Mouse (Mus musculus) ES-Bruce4 (cell line): ENCODE measurements around the gene Timm50.

Experiments used
- CTCF ChIP-seq: IDR thresholded peaks from one replicate; pipeline ENCODE4 v1.8.1; 2011; ENCODE audit warnings: low read depth, low read length
- EP300 ChIP-seq: IDR thresholded peaks from 2 replicates; pipeline ENCODE4 v1.6.1; 2011; ENCODE audit warnings: low read depth, low read length; ENCODE audit not compliant: insufficient read depth
- POLR2A ChIP-seq: IDR thresholded peaks from one replicate; pipeline ENCODE4 v1.8.1; 2011; ENCODE audit warnings: low read length; ENCODE audit not compliant: insufficient read depth

DNA sequence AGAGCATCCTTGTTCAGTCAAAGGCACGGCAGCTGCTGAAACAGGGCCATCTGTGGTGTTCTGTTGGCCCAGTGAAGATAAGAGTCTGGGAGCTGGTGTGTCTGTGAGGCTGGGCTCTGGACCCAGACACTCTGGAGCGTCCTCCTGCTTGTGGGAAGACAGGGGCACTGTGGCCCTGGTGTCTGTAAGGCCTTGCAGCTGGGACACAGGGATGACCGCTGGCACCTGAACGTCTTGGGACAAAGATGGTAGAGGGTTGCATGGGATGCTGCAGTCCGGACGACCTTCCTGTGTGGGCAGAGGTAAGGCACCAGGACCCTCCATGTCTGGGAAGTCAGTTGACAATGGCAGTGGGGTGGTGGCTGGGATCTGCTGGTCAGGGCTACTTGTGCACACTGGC, 48.4 kb upstream of the Timm50 start:
- TF ChIP-seq POLR2A (no peak), CTCF (no peak), EP300 (no peak)
